Mouse (Mus musculus): ENCODE measurements around the gene Nmt1.

DNA sequence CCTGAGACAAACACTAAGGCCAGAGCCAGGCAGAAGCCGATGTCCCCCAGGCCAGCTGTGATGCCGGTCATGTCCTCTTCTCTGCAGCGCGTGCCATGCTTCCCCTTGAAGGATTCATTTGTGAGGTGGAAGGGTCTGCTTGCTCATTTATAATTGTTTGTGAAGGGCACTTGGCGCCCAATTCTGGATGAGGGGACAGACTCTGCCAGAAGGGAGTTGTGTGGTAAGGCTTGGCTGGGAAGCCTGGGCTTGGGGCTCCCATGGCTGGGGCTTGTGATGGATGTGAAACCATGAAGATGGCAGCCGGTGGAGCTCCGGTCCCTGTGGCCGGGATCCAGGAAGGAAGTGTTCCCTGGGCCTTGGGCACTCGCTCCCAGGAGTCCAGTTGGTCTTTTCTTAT is 43.9 kb upstream of the Nmt1 start:
- no peak for TF ChIP-seq ETS1 (conservative IDR thresholded peaks at IDR 0.05; ENCODE audit: low read depth, low read length)
- no peak for TF ChIP-seq MAX (IDR thresholded peaks at IDR 0.05; ENCODE audit: low read length)
- TF ChIP-seq JUND (conservative IDR thresholded peaks at IDR 0.05; ENCODE audit: low read depth, low read length), result no peak
- TF ChIP-seq MXI1 (IDR thresholded peaks at IDR 0.05; ENCODE audit: low read depth, low read length), result no peak
- no peak for TF ChIP-seq ZC3H11A (IDR thresholded peaks at IDR 0.05; ENCODE audit: low read depth, low read length)
- no peak for TF ChIP-seq EP300 (IDR thresholded peaks at IDR 0.05; ENCODE audit: low read length)
